Mouse (Mus musculus): Measurements from ENCODE around the gene Fam196a. TPM values are rescaled to one million over a fixed set of nuclear protein-coding genes. Genes with fewer than 3 reads are reported as not detected.
A peak's percentile ranks its signal among the peaks of the same experiment; 100 is the strongest.

Fam196a gene
- total RNA-seq (2014; rRNA removed; ENCODE audit: low replicate concordance) (not detected in 2 replicates), polyA plus RNA-seq (2015; fragmentation: Nextera tagmentation; extraction: Ambion mirVana) (0.40 and 0.42 TPM in 2 replicates)

GRCm38 (mm10) chr7:134937927-134938609 lies at the start of gene Fam196a:
Fam196a (minus strand) TSS chr7:134938430.
- no peak within 1 kb of the TSS for H3K9ac ChIP-seq (replicated peaks; ENCODE audit: low read depth, low read length)
- peaks cover 35% of the 10 kb centered on the region for H3K27me3 ChIP-seq (ENCODE audit: control insufficient read depth, insufficient read depth, low read length)
- H3K27ac ChIP-seq (ENCODE audit: low read depth), result no peak within 1 kb of the TSS
- ATAC-seq (ENCODE audit: insufficient read depth, low read depth) (peak; percentile 66), DNase-seq (ENCODE audit: low spot score) (peak; percentile 25)
- peak within 1 kb of the TSS; percentile 95 for H3K4me2 ChIP-seq (ENCODE audit: low read depth, low read length)
- H3K9me3 ChIP-seq (replicated peaks; ENCODE audit: control insufficient read depth, low read length), result no peaks in the 10 kb centered on the region
- TF ChIP-seq EP300 (IDR thresholded peaks at IDR 0.05; ENCODE audit: low read depth) (no peak), CTCF (IDR thresholded peaks at IDR 0.05; ENCODE audit: low read depth) (peak; percentile 15; the same call in 1 of the 2 replicates)
- peaks cover 3% of the 10 kb centered on the region; the same call in 1 of the 2 replicates for H3K4me1 ChIP-seq (ENCODE audit: control insufficient read depth, insufficient read depth)
- 1% methylated on average over 44 of the region's 71 CpGs for WGBS
- no peaks in the 10 kb centered on the region for H3K36me3 ChIP-seq (replicated peaks; ENCODE audit: control insufficient read depth, insufficient read depth, low read length)
- H3K4me3 ChIP-seq (ENCODE audit: low read depth, low read length), result peak within 1 kb of the TSS; percentile 56

GRCm38 (mm10) chr7:134961608-134962007 lies 23.4 kb upstream of the Fam196a start:
- no peak overlapping the region for H3K9ac ChIP-seq (replicated peaks; ENCODE audit: low read depth, low read length)
- TF ChIP-seq CTCF (IDR thresholded peaks at IDR 0.05; ENCODE audit: low read depth) (no peak), EP300 (IDR thresholded peaks at IDR 0.05; ENCODE audit: low read depth) (no peak)
- no peaks in the 10 kb centered on the region for H3K4me1 ChIP-seq (ENCODE audit: control insufficient read depth, insufficient read depth)
- DNase-seq (ENCODE audit: low spot score) (no peak), ATAC-seq (ENCODE audit: insufficient read depth, low read depth) (no peak)
- no peak overlapping the region for H3K4me3 ChIP-seq (ENCODE audit: low read depth, low read length)
- H3K36me3 ChIP-seq (replicated peaks; ENCODE audit: control insufficient read depth, insufficient read depth, low read length), result no peaks in the 10 kb centered on the region
- no peak overlapping the region for H3K4me2 ChIP-seq (ENCODE audit: low read depth, low read length)
- H3K27me3 ChIP-seq (ENCODE audit: control insufficient read depth, insufficient read depth, low read length), result no peaks in the 10 kb centered on the region
- H3K9me3 ChIP-seq (replicated peaks; ENCODE audit: control insufficient read depth, low read length), result no peaks in the 10 kb centered on the region
- WGBS, result 91% methylated on average over 2 of the region's 2 CpGs
- no peak overlapping the region for H3K27ac ChIP-seq (ENCODE audit: low read depth)

- Histone ChIP-seq H3K4me3 (ENCODE audit: low read depth, low read length) (no peak overlapping the region), H3K9ac (replicated peaks; ENCODE audit: low read depth, low read length) (no peak overlapping the region), H3K27ac (ENCODE audit: low read depth) (no peak overlapping the region), H3K4me2 (ENCODE audit: low read depth, low read length) (no peak overlapping the region), H3K27me3 (ENCODE audit: control insufficient read depth, insufficient read depth, low read length) (no peaks in the 10 kb centered on the region), H3K4me1 (ENCODE audit: control insufficient read depth, insufficient read depth) (no peaks in the 10 kb centered on the region), H3K9me3 (replicated peaks; ENCODE audit: control insufficient read depth, low read length) (no peaks in the 10 kb centered on the region), H3K36me3 (replicated peaks; ENCODE audit: control insufficient read depth, insufficient read depth, low read length) (no peaks in the 10 kb centered on the region)
- 61% methylated on average over 4 of the region's 4 CpGs for WGBS
- no peak for TF ChIP-seq EP300 (IDR thresholded peaks at IDR 0.05; ENCODE audit: low read depth)
- TF ChIP-seq CTCF (IDR thresholded peaks at IDR 0.05; ENCODE audit: low read depth), result peak; percentile 43
- DNase-seq (ENCODE audit: low spot score), result no peak
- no peak for ATAC-seq (ENCODE audit: insufficient read depth, low read depth)
These were observed 22.6 kb upstream of the Fam196a start for GRCm38 (mm10) chr7:134960871-134961270.

- TF ChIP-seq CTCF (IDR thresholded peaks at IDR 0.05; ENCODE audit: low read depth) (no peak), EP300 (IDR thresholded peaks at IDR 0.05; ENCODE audit: low read depth) (no peak)
- H3K4me2 ChIP-seq (ENCODE audit: low read depth, low read length), result no peak overlapping the region
- no peak for DNase-seq (ENCODE audit: low spot score)
These were observed 20.9 kb upstream of the Fam196a start for GRCm38 (mm10) chr7:134959086-134959485.

GRCm38 (mm10) chr7:134945925-134946716 lies 7.9 kb upstream of the Fam196a start:
- ATAC-seq (ENCODE audit: insufficient read depth, low read depth) (no peak), DNase-seq (ENCODE audit: low spot score) (no peak)
- Histone ChIP-seq H3K27me3 (ENCODE audit: control insufficient read depth, insufficient read depth, low read length) (no peaks in the 10 kb centered on the region), H3K9ac (replicated peaks; ENCODE audit: low read depth, low read length) (no peak overlapping the region), H3K9me3 (replicated peaks; ENCODE audit: control insufficient read depth, low read length) (no peaks in the 10 kb centered on the region), H3K27ac (ENCODE audit: low read depth) (no peak overlapping the region), H3K4me3 (ENCODE audit: low read depth, low read length) (no peak overlapping the region), H3K4me1 (ENCODE audit: control insufficient read depth, insufficient read depth) (no peaks in the 10 kb centered on the region), H3K4me2 (ENCODE audit: low read depth, low read length) (no peak overlapping the region), H3K36me3 (replicated peaks; ENCODE audit: control insufficient read depth, insufficient read depth, low read length) (no peaks in the 10 kb centered on the region)
- 83% methylated on average over 7 of the region's 7 CpGs for WGBS
- TF ChIP-seq EP300 (IDR thresholded peaks at IDR 0.05; ENCODE audit: low read depth) (no peak), CTCF (IDR thresholded peaks at IDR 0.05; ENCODE audit: low read depth) (no peak)

More at GRCm38 (mm10) chr7:134959086-134959485, 20.9 kb upstream of the Fam196a start:
- H3K4me3 ChIP-seq (ENCODE audit: low read depth, low read length), result no peak overlapping the region
- no peak overlapping the region for H3K9ac ChIP-seq (replicated peaks; ENCODE audit: low read depth, low read length)
- no peaks in the 10 kb centered on the region for H3K4me1 ChIP-seq (ENCODE audit: control insufficient read depth, insufficient read depth)
- no peak overlapping the region for H3K27ac ChIP-seq (ENCODE audit: low read depth)
- H3K27me3 ChIP-seq (ENCODE audit: control insufficient read depth, insufficient read depth, low read length), result no peaks in the 10 kb centered on the region
- ATAC-seq (ENCODE audit: insufficient read depth, low read depth), result no peak
- H3K36me3 ChIP-seq (replicated peaks; ENCODE audit: control insufficient read depth, insufficient read depth, low read length), result no peaks in the 10 kb centered on the region
- 79% methylated on average over 6 of the region's 6 CpGs for WGBS
- no peaks in the 10 kb centered on the region for H3K9me3 ChIP-seq (replicated peaks; ENCODE audit: control insufficient read depth, low read length)
